Mouse (Mus musculus) thymus, postnatal 14 days (tissue): ENCODE data around the gene Akap10.

Experiments used
- DNase-seq: peaks from one replicate; pipeline ENCODE4 v3.0.0; 2021

The Akap10 gene

GRCm38 (mm10) chr11:61930640-61931586 lies 861 bp upstream of the Akap10 start:
- DNase-seq = peak; percentile 12

- no peak for DNase-seq
Observed at GRCm38 (mm10) chr11:61929323-61930097, 542 bp downstream of the Akap10 start.

- DNase-seq = no peak
Observed at GRCm38 (mm10) chr11:61923309-61923708, 6.7 kb downstream of the Akap10 start.

GRCm38 (mm10) chr11:61919702-61920101 lies 10.3 kb downstream of the Akap10 start:
- no peak for DNase-seq

GRCm38 (mm10) chr11:61908315-61908714 lies 21.7 kb downstream of the Akap10 start:
- DNase-seq = no peak

GRCm38 (mm10) chr11:61882183-61882582 lies 47.9 kb downstream of the Akap10 start:
- DNase-seq = peak; percentile 36

- DNase-seq = no peak
Observed at GRCm38 (mm10) chr11:61879921-61880320, 50.1 kb downstream of the Akap10 start.

- no peak for DNase-seq
Observed at GRCm38 (mm10) chr11:61871881-61872280, 58.2 kb downstream of the Akap10 start.

- DNase-seq = no peak
Observed at GRCm38 (mm10) chr11:61866856-61867255, 63.2 kb downstream of the Akap10 start.

GRCm38 (mm10) chr11:61861781-61862547 lies 68.1 kb downstream of the Akap10 start:
- DNase-seq = no peak

- DNase-seq = no peak
Observed at GRCm38 (mm10) chr11:61859316-61859715, 70.7 kb downstream of the Akap10 start.

- DNase-seq = peak; percentile 15
Observed at GRCm38 (mm10) chr11:61855539-61855938, 74.5 kb downstream of the Akap10 start.

- peak; percentile 92 for DNase-seq
Observed at GRCm38 (mm10) chr11:61854988-61855411, 75.1 kb downstream of the Akap10 start, which contains the start of gene Ulk2. TSS of gene Ulk2 (minus strand) at chr11:61855073.

- DNase-seq = peak; percentile 89
Observed at GRCm38 (mm10) chr11:61854211-61854987, 75.7 kb downstream of the Akap10 start.

- no peak for DNase-seq
Observed at GRCm38 (mm10) chr11:61853659-61854058, 76.4 kb downstream of the Akap10 start.

- no peak for DNase-seq
Observed at GRCm38 (mm10) chr11:61852916-61853315, 77.1 kb downstream of the Akap10 start.

- DNase-seq = peak; percentile 35
Observed at GRCm38 (mm10) chr11:61851195-61851594, 78.9 kb downstream of the Akap10 start.

- peak; percentile 20 for DNase-seq
Observed at GRCm38 (mm10) chr11:61840663-61841062, 89.4 kb downstream of the Akap10 start.

GRCm38 (mm10) chr11:61839940-61840339 lies 90.1 kb downstream of the Akap10 start:
- DNase-seq = no peak

- DNase-seq = no peak
Observed at GRCm38 (mm10) chr11:61839182-61839581, 90.9 kb downstream of the Akap10 start.
